Mouse (Mus musculus) heart, embryonic 16.5 days (tissue): ENCODE measurements at regions not wholly inside any gene's neighbourhood (a gene's known extent, or its start where the extent isn't known, plus 50 kb on each side); places are given as distances from the start of the nearest gene placed in this dataset.

Experiments used
- ATAC-seq: fragments of 200-750 bp; cut with Nextera tagmentation; replicated peaks from 2 replicates; pipeline ENCODE4 v1.8.0; 2017; ENCODE audit warnings: moderate number of reproducible peaks; ENCODE audit not compliant: insufficient read depth, low FRiP score; ENCODE audit errors: extremely low read depth
- H3K27ac ChIP-seq: fragments of 300-500 bp; sonication (generic); 2 replicates; pipeline ENCODE4 v1.5.1; 2014; ENCODE audit warnings: mild to moderate bottlenecking, low read length, control low read depth, moderate library complexity
- H3K27me3 ChIP-seq: fragments of 300-500 bp; sonication (generic); 2 replicates; pipeline ENCODE4 v1.6.1; 2014; ENCODE audit warnings: low read length, mixed read lengths; ENCODE audit not compliant: control insufficient read depth, insufficient read depth
- H3K36me3 ChIP-seq: fragments of 300-500 bp; sonication (generic); 2 replicates; pipeline ENCODE4 v1.6.1; 2014; ENCODE audit not compliant: control insufficient read depth, insufficient read depth
- H3K4me1 ChIP-seq: fragments of 300-500 bp; sonication (generic); 2 replicates; pipeline ENCODE4 v1.6.1; 2014; ENCODE audit warnings: low read length, mixed read lengths; ENCODE audit not compliant: control insufficient read depth, insufficient read depth
- H3K4me2 ChIP-seq: fragments of 300-500 bp; sonication (generic); 2 replicates; pipeline ENCODE4 v1.6.1; 2014; ENCODE audit warnings: low read depth, mild to moderate bottlenecking, control low read depth, low read length
- H3K4me3 ChIP-seq: fragments of 300-500 bp; sonication (generic); 2 replicates; pipeline ENCODE4 v1.5.1; 2014; ENCODE audit warnings: mild to moderate bottlenecking, control low read depth, low read length
- H3K9ac ChIP-seq: fragments of 300-500 bp; sonication (generic); 2 replicates; pipeline ENCODE4 v1.6.1; 2014; ENCODE audit warnings: low read length, control low read depth
- H3K9me3 ChIP-seq: fragments of 300-500 bp; sonication (generic); replicated peaks from 2 replicates; pipeline ENCODE4 v1.6.1; 2016; ENCODE audit warnings: low read length; ENCODE audit not compliant: control insufficient read depth
- WGBS: fragments of 180-500 bp; shearing (Covaris S2); extraction: QIAGEN DNeasy Blood & Tissue Kit; methylation state at CpG from one replicate; pipeline ENCODE4 v1.1.7; 2014; 5-methylcytosine and 5-hydroxymethylcytosine counted together

GRCm38 (mm10) chr5:46960749-46961148 lies 1022.2 kb upstream of the Slit2 start:
- 45% methylated on average over 2 of the region's 2 CpGs for WGBS
- no peak overlapping the region for H3K9ac ChIP-seq

GRCm38 (mm10) chr5:46926324-46926723 lies 1056.6 kb upstream of the Slit2 start:
- H3K36me3 ChIP-seq = no peaks in the 10 kb centered on the region
- WGBS = 87% methylated on average over 7 of the region's 7 CpGs
- no peak for ATAC-seq
- H3K9ac ChIP-seq = no peak overlapping the region
- no peaks in the 10 kb centered on the region for H3K27me3 ChIP-seq
- no peaks in the 10 kb centered on the region for H3K9me3 ChIP-seq
- no peak overlapping the region for H3K27ac ChIP-seq
- H3K4me1 ChIP-seq = no peaks in the 10 kb centered on the region
- H3K4me2 ChIP-seq = no peak overlapping the region
- no peak overlapping the region for H3K4me3 ChIP-seq

More at GRCm38 (mm10) chr5:46960749-46961148, 1022.2 kb upstream of the Slit2 start:
- H3K4me2 ChIP-seq = no peak overlapping the region
- H3K36me3 ChIP-seq = no peaks in the 10 kb centered on the region
- H3K27ac ChIP-seq = no peak overlapping the region
- H3K27me3 ChIP-seq = no peaks in the 10 kb centered on the region
- H3K4me1 ChIP-seq = no peaks in the 10 kb centered on the region
- no peak overlapping the region for H3K4me3 ChIP-seq
- H3K9me3 ChIP-seq = no peaks in the 10 kb centered on the region
- ATAC-seq = no peak

- no peak overlapping the region for H3K9ac ChIP-seq
- no peak overlapping the region for H3K27ac ChIP-seq
- 61% methylated on average over 2 of the region's 2 CpGs for WGBS
- H3K4me1 ChIP-seq = no peaks in the 10 kb centered on the region
- H3K4me2 ChIP-seq = no peak overlapping the region
- no peaks in the 10 kb centered on the region for H3K36me3 ChIP-seq
- ATAC-seq = no peak
- no peak overlapping the region for H3K4me3 ChIP-seq
- no peaks in the 10 kb centered on the region for H3K27me3 ChIP-seq
- H3K9me3 ChIP-seq = no peaks in the 10 kb centered on the region
These were observed 1044.5 kb upstream of the Lcorl start for GRCm38 (mm10) chr5:46901909-46902308.

- Histone ChIP-seq H3K27ac (no peak overlapping the region), H3K9me3 (no peaks in the 10 kb centered on the region), H3K36me3 (no peaks in the 10 kb centered on the region), H3K27me3 (no peaks in the 10 kb centered on the region), H3K4me2 (no peak overlapping the region), H3K4me3 (no peak overlapping the region), H3K9ac (no peak overlapping the region), H3K4me1 (no peaks in the 10 kb centered on the region)
- 70% methylated on average over 2 of the region's 2 CpGs for WGBS
- no peak for ATAC-seq
These were observed 1036.6 kb upstream of the Lcorl start for GRCm38 (mm10) chr5:46894037-46894436.

DNA sequence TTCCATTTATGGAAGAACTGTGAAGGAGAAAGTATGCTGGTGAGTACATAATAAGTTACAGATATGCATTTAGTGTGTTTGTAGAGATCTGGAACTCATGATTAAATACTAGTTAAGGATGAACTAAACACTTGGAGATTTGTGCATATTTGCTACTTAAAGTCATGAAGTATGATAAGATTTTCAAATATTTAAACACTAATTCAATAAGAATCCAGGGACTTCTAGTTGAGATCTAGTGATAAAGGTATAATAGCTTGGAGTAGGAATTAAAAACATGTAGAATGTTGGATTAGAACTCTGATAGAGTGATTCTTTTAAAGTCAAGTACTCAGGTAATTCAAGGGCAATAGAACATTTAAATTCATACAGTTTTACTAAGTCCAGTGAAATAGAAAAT lies 1026.5 kb upstream of the Lcorl start:
- H3K9ac ChIP-seq = no peak overlapping the region
- H3K4me1 ChIP-seq = no peaks in the 10 kb centered on the region
- H3K27ac ChIP-seq = no peak overlapping the region
- no peak overlapping the region for H3K4me2 ChIP-seq
- H3K4me3 ChIP-seq = no peak overlapping the region
- no peaks in the 10 kb centered on the region for H3K27me3 ChIP-seq
- ATAC-seq = no peak
- no peaks in the 10 kb centered on the region for H3K36me3 ChIP-seq
- no peaks in the 10 kb centered on the region for H3K9me3 ChIP-seq

- Histone ChIP-seq H3K36me3 (no peaks in the 10 kb centered on the region), H3K4me2 (no peak overlapping the region), H3K27me3 (no peaks in the 10 kb centered on the region), H3K9ac (no peak overlapping the region), H3K4me3 (no peak overlapping the region), H3K27ac (no peak overlapping the region), H3K9me3 (no peaks in the 10 kb centered on the region), H3K4me1 (no peaks in the 10 kb centered on the region)
- ATAC-seq = no peak
These were observed 999.4 kb upstream of the Lcorl start for GRCm38 (mm10) chr5:46856837-46857236.

- Histone ChIP-seq H3K27me3 (no peaks in the 10 kb centered on the region), H3K9me3 (no peaks in the 10 kb centered on the region), H3K4me3 (no peak overlapping the region), H3K4me1 (no peaks in the 10 kb centered on the region), H3K27ac (no peak overlapping the region), H3K9ac (no peak overlapping the region), H3K4me2 (no peak overlapping the region), H3K36me3 (no peaks in the 10 kb centered on the region)
- 70% methylated on average over 2 of the region's 2 CpGs for WGBS
- ATAC-seq = no peak
These were observed 987.8 kb upstream of the Lcorl start for GRCm38 (mm10) chr5:46845175-46845574.

DNA sequence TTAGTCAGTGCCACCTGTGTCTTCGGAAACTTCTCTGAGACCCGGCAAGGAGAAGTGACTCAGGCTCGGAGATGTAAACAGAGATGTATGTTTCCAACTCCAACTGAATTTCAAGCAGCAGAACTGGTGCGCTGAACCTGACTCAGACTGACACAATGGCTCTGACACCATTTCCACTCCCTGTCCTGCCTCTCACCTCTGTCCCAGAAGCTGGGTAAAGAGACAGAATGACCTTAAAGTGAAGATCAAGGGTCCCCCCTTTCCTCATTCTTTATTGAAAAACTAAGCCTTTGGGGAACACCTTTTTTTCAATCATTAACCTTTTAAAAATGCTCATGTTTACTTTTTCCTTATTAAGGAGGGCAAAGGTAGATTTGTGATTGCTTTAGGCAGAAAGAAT lies 979.4 kb upstream of the Lcorl start:
- H3K36me3 ChIP-seq = no peaks in the 10 kb centered on the region
- H3K9me3 ChIP-seq = no peaks in the 10 kb centered on the region
- no peak overlapping the region for H3K9ac ChIP-seq
- H3K4me3 ChIP-seq = no peak overlapping the region
- no peaks in the 10 kb centered on the region for H3K27me3 ChIP-seq
- ATAC-seq = no peak
- WGBS = 82% methylated on average over 4 of the region's 4 CpGs
- H3K4me2 ChIP-seq = no peak overlapping the region
- H3K4me1 ChIP-seq = no peaks in the 10 kb centered on the region
- H3K27ac ChIP-seq = no peak overlapping the region

DNA sequence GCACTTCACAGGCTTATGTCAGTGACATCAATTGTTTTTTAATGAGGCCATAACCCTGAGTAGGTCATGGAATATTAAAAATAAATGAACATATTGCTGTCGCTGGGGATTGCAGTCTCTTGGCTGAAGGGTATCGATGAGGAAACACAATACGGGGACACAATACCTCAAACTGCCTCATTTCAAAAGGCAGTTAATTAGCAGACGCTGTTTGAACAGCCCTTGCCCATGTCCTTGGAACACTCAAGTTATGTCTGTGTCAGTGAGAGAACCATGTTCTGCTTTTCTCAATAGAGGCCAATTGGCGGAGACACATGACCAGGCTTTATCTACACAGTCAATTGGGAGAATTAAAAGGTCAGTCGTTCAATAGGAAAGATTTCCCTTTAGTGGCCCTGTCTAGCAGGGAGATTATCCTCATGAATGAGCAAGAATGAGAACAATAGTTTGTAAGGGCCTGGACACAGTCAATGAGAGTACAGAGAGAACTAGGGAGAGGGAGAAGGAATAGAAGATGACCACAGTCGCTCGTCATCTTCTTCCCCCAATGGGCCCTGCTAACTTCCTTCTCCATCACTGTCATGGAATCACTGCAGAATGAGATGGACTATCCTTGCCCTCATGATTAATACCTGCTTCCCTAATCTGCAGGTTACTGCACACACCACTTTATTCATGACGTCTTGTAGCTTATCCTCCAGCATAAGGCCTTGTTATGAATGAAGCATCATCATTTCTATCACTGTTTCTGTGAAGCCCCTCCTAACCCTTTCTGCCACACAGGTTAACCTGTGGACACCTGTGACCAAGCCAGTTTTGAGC lies 973.6 kb upstream of the Lcorl start:
- Histone ChIP-seq H3K9me3 (no peaks in the 10 kb centered on the region), H3K4me2 (no peak overlapping the region), H3K27me3 (no peaks in the 10 kb centered on the region), H3K4me3 (no peak overlapping the region), H3K9ac (no peak overlapping the region), H3K36me3 (no peaks in the 10 kb centered on the region), H3K27ac (no peak overlapping the region), H3K4me1 (no peaks in the 10 kb centered on the region)
- ATAC-seq = no peak
- WGBS = 80% methylated on average over 9 of the region's 9 CpGs
